Comparison of ENCODE assay signal across 7 mouse cellular contexts in the genomic region with DNA sequence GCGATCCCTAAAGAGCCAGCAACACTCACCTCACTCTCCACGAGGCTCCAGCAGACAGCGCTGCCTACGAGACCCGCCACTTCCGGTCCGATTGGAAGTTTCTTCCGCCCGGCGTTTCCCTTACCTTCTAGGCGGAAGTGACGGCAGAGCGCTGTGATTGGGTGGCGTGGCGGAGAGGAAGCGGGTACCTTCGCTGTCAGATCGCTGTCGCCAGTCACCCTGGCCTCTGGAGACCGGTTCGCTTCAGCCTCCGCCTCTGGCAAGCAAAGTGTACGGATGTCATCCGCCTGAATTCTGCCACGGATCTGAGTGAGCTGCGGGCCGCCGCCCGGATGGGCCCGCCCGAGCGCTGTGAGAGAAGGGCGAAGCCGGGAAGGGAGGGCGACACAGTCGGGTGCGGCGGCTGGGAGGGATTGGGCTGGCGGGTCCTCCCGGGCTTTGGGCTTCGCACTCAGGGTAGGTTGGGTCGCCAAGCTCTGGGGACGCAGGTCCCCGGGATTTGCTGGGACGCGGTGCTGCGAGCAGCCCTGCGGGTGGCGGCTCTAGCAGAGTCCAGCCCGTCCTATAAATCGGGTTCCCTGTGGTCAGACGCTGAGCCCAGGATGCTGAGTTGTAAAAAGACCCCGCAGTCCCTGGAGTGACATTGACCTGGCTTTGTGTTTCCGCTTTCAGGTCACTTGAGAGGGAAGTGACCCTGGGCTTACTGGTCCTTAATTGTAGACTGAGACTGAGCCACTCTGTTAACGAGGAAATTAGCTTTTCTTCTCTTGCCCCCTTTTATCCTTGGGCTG. TPM values are rescaled to one million over a fixed set of nuclear protein-coding genes. Genes with fewer than 3 reads are reported as not detected.
DNase-seq lines count a peak whose midpoint lies in the region; ATAC-seq lines count a peak whose summit lies in the region.

A gene (plus strand): TSS at position 67 of the 791 bp plus-strand sequence.
A gene (minus strand): TSS at position 93 of the 791 bp plus-strand sequence.

- no peaks in the 10 kb centered on the region for H3K27me3 ChIP-seq in intestine, embryonic 16.5 days (replicated peaks; ENCODE audit: control insufficient read depth, insufficient read depth, low read length)
- no peaks in the 10 kb centered on the region for H3K27me3 ChIP-seq in midbrain, embryonic 11.5 days (ENCODE audit: control insufficient read depth, insufficient read depth, low read length)

- peaks cover 18% of the 10 kb centered on the region for H3K4me1 ChIP-seq in intestine, embryonic 16.5 days (ENCODE audit: control insufficient read depth, insufficient read depth, low read length)
- peaks cover 6% of the 10 kb centered on the region for H3K4me1 ChIP-seq in midbrain, embryonic 11.5 days (ENCODE audit: control insufficient read depth, insufficient read depth, low read length)

- 0 out of 2 replicates have a peak, but pooled peaks cover 4% of the 10 kb centered on the region for H3K36me3 ChIP-seq in intestine, embryonic 16.5 days (ENCODE audit: control insufficient read depth, insufficient read depth, low read length)
- H3K36me3 ChIP-seq in midbrain, embryonic 11.5 days (ENCODE audit: control insufficient read depth, insufficient read depth, low read length): peaks cover 8% of the 10 kb centered on the region; the same call in 1 of the 2 replicates

- ATAC-seq in intestine, embryonic 16.5 days: peak; percentile 96
- peak; percentile 99 for ATAC-seq in midbrain, embryonic 11.5 days (ENCODE audit: low FRiP score)

- peak within 1 kb of the TSS; percentile 79 for H3K4me2 ChIP-seq in intestine, embryonic 16.5 days (ENCODE audit: low read depth, low read length)
- H3K4me2 ChIP-seq in midbrain, embryonic 11.5 days: peak within 1 kb of the TSS; percentile 66

- H3K9ac ChIP-seq in intestine, embryonic 16.5 days (ENCODE audit: low read depth, low read length): peak within 1 kb of the TSS; percentile 86
- peak within 1 kb of the TSS; percentile 80 for H3K9ac ChIP-seq in midbrain, embryonic 11.5 days (ENCODE audit: low read length)

- peak within 1 kb of the TSS; percentile 91 for H3K4me3 ChIP-seq in intestine, embryonic 16.5 days (ENCODE audit: low read length)
- peak within 1 kb of the TSS; percentile 83 for H3K4me3 ChIP-seq in midbrain, embryonic 11.5 days (ENCODE audit: low read depth, low read length)

- peak within 1 kb of the TSS; percentile 96 for H3K27ac ChIP-seq in intestine, embryonic 16.5 days (ENCODE audit: low read length)
- peak within 1 kb of the TSS; percentile 84 for H3K27ac ChIP-seq in midbrain, embryonic 11.5 days (ENCODE audit: low read depth, low read length)

- under 1% methylated on average over 55 of the region's 55 CpGs for WGBS in intestine, embryonic 16.5 days
- WGBS in midbrain, embryonic 11.5 days: under 1% methylated on average over 55 of the region's 55 CpGs

- H3K9me3 ChIP-seq in intestine, embryonic 16.5 days (ENCODE audit: control insufficient read depth, low read length): no peaks in the 10 kb centered on the region
- H3K9me3 ChIP-seq in midbrain, embryonic 11.5 days (ENCODE audit: control insufficient read depth, low read length): no peaks in the 10 kb centered on the region

- intact Hi-C loops in left cerebral cortex, postnatal 36 days (cut with DNase I): no loop called here

- DNase-seq in adrenal gland, adult 8-10 months: peak; percentile 93
- peak; percentile 88 for DNase-seq in embryo, embryonic 9.5 days (ENCODE audit: extremely low spot score)
- DNase-seq in gastrocnemius, postnatal 4 days (ENCODE audit: low spot score in 2 of 2): peak; percentile 86 to 94
- peak; percentile 95 for DNase-seq in left cerebral cortex, postnatal 36 days (ENCODE audit: low spot score in 2 of 2)
- peak; percentile 98 for DNase-seq in midbrain, embryonic 11.5 days (ENCODE audit: low spot score, missing footprints)
- peak; percentile 88 for DNase-seq in skeletal muscle tissue, adult 2 months (ENCODE audit: low read depth, low spot score)

RNA-seq across cellular contexts. Expression of the first gene that starts in this region (rescaled TPM):
- 10 to 100 TPM; 14.9 to 25.1 (median 17.1) TPM for total RNA-seq in adrenal gland, adult 8-10 months (2022)
- 10 to 100 TPM in 1 of 2 experiments, 1 to 10 TPM in 1; 9.4 to 11.3 TPM for total RNA-seq in gastrocnemius, postnatal 4 days (2021)
- 38.2 and 43.2 TPM in 2 replicates for polyA plus RNA-seq in intestine, embryonic 16.5 days (2015; fragmentation: Nextera tagmentation; extraction: Ambion mirVana)
- 10 to 100 TPM; 35.9 to 36.7 TPM for total RNA-seq in left cerebral cortex, postnatal 36 days (2021)
- 39.2 and 46.6 TPM in 2 replicates for polyA plus RNA-seq in midbrain, embryonic 11.5 days (2014; fragmentation: Nextera tagmentation; extraction: Ambion mirVana)

RNA-seq across cellular contexts. Expression of the second gene that starts in this region (rescaled TPM):
- total RNA-seq in adrenal gland, adult 8-10 months (2022): 10 to 100 TPM; 23.8 to 35.2 (median 29.3) TPM
- 10 to 100 TPM; 12.7 to 17.9 TPM for total RNA-seq in gastrocnemius, postnatal 4 days (2021)
- 34.9 and 35.4 TPM in 2 replicates for polyA plus RNA-seq in intestine, embryonic 16.5 days (2015; fragmentation: Nextera tagmentation; extraction: Ambion mirVana)
- 10 to 100 TPM; 17.6 to 22.7 TPM for total RNA-seq in left cerebral cortex, postnatal 36 days (2021)
- 64.4 and 65.5 TPM in 2 replicates for polyA plus RNA-seq in midbrain, embryonic 11.5 days (2014; fragmentation: Nextera tagmentation; extraction: Ambion mirVana)

Comparison
In these comparisons a context has a peak if more than half of its experiments do, and no peak if none do; other contexts are left out.
1. Peak in every context shown above with its lines: DNase-seq, ATAC-seq, H3K4me3 ChIP-seq and H3K27ac ChIP-seq.